Mouse (Mus musculus) urinary bladder, postnatal 25 days (tissue): ENCODE results near the gene Ppp1r9a.

ENCODE experiments used
- DNase-seq: peaks from one replicate; pipeline ENCODE4 v3.0.0; 2022; ENCODE audit warnings: low spot score

Ppp1r9a gene

DNA sequence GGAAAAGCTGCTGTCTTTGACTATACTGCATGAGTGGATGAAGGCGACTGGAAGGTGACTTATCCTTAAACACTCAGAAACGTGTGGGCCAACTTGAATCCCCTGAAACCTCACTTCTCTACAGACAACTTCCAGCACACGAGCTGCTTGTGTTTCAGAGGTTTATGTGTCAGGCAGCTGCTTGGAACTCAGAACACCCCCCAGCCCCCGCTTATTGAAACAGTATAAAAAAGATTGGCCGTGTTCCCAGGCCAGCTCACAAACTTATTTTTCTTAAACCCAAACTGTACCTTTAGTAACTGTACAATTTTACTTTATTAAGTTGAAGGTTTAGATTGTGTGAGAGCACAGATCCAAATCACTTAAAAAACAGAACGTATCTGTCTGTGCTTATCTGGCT lies 53.9 kb downstream of the Ppp1r9a start:
- no peak for DNase-seq

- no peak for DNase-seq
Observed at GRCm38 (mm10) chr6:4962197-4962596, 59.5 kb downstream of the Ppp1r9a start.

- no peak for DNase-seq
Observed at GRCm38 (mm10) chr6:4963049-4963448, 60.3 kb downstream of the Ppp1r9a start.

DNA sequence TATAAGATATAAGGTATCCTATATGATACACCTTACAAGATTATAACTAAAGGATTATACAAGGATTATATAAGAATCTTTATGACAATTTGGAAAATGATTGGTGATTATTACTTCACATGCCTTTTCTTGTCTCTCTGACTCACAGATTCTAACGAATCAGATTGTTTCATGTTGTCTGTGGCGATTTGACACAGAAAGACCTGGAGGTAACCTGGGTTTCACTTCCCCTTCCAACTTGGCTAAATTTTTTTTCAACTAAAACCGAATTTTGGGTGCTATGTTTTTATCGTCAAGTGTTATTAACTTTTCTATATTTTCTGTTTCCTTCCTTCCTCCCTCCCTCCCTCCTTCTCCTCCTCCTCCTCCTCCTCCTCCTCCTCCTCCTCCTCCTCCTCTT lies 64.5 kb downstream of the Ppp1r9a start:
- DNase-seq = no peak

- no peak for DNase-seq
Observed at GRCm38 (mm10) chr6:4971229-4971628, 68.5 kb downstream of the Ppp1r9a start.

GRCm38 (mm10) chr6:4972808-4973207 lies 70.1 kb downstream of the Ppp1r9a start:
- no peak for DNase-seq

GRCm38 (mm10) chr6:4973337-4973736 lies 70.6 kb downstream of the Ppp1r9a start:
- no peak for DNase-seq

- no peak for DNase-seq
Observed at GRCm38 (mm10) chr6:4977515-4977914, 74.8 kb downstream of the Ppp1r9a start.

DNA sequence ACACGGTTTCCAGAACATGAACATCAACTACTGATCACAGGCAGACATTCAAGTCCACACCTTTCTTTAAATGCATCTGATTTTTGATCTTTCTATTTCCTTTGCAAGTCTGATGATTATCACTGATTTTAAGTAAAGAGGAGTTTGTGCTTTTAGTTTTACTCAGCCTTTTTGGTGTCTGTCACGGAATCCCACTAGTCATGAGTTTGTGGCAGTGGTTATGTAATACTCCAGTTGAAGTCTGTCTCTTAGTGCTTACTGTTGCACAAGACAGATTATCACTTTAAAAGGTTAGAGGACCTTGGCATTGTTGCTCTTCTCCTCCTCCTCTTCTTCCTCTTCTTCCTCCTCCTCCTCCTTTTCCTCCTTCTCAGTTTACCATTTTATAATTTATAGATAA lies 75.5 kb downstream of the Ppp1r9a start:
- no peak for DNase-seq

DNA sequence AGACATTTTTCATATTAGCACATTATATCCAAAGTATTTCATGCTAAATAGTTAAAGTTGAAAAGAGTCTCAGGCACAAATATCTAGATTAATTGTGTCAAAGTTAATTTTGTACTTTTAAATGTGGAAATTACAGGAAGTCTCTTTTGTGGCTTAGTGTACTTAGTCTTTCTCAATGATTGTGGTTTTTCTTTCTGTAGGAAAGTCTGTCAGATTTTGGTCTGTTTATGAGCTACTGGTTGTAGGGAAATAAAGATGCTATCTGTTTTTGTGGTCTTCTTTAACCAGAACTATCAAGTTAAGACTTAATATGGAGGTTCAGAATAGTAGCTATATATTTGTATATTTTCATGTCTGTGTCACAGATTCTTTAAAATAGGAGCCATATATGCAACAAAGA lies 76.2 kb downstream of the Ppp1r9a start:
- no peak for DNase-seq

DNA sequence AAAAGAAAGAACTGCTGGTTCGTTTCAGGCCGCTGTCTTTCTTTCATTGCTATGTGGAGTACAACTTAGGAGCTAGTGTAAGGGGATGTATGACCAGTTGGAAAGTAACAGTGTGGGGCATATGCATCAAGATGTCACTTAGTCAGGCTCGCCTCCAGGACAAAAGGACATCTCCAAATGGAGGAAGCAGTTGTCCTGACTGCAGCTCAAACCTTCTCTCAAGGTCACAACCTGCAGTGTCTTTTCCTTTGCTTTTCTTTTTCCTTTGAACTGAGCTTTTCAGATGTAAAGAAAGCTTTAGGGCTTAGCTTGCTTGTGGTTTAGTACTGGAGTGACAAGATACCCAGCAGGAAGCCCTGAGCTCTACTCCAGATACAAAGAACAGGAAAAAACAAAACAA lies 77.4 kb downstream of the Ppp1r9a start:
- no peak for DNase-seq

- DNase-seq = no peak
Observed at GRCm38 (mm10) chr6:4982686-4983162, 80.0 kb downstream of the Ppp1r9a start.

DNA sequence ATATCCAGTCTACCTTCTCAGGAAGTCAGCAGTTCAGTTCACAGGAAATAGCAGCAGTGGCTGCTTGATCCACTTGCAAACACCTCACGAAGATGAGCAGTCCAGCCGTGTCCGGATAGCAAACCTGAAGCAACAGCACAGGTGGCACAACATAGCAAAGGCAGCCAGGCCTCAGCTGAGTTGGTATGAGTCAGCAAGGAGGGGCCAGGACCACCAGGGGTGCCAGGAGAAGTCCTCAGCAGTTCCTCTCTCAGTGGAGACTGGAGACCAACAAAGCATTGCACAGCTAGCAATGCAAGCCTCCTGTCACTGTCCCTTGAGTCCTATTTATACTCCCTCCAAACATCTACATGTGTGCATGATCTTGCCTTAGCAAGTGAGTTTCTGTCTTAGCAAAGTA lies 83.0 kb downstream of the Ppp1r9a start:
- DNase-seq = no peak

DNA sequence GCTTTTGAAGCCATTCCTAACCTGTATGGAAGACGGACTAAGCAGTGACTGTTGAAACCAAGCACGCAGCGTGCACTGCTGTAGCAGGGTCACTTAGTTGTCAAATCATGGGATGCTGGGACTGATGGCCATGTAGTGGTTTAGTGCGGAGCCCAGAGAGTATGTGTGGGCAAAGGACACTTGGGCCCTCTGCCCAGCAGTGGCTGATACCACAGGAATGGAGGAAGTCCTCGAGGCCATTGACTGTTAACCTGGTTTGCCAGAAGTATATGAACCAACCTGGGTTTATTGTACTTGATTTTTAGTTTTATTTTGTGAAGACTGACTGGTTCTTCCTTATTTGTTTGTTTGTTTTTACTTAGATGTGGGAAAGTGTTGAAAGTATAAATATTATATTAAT lies 84.4 kb downstream of the Ppp1r9a start:
- no peak for DNase-seq

DNA sequence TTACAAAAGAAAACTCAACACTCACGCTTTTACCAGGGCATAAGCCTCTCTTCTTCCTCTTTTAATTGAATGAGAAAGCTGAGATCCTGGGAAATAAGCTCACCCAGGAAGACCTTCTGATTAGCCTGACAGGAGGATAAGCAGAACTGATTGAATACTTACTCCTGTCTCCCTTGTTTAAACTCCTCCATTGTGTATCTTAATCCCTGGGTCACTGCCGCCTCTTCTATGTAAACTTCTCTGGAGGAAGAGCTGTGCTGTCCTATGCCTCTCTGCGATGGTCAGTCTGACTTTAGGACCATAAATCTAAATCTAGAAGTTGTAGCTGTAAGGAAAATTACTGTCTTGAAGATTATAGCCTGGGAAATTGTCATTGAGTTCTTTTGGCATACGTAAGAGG lies 86.0 kb downstream of the Ppp1r9a start:
- DNase-seq = no peak

GRCm38 (mm10) chr6:4992308-4992707 lies 89.6 kb downstream of the Ppp1r9a start:
- no peak for DNase-seq

- no peak for DNase-seq
Observed at GRCm38 (mm10) chr6:4993600-4994160, 91.0 kb downstream of the Ppp1r9a start.

DNA sequence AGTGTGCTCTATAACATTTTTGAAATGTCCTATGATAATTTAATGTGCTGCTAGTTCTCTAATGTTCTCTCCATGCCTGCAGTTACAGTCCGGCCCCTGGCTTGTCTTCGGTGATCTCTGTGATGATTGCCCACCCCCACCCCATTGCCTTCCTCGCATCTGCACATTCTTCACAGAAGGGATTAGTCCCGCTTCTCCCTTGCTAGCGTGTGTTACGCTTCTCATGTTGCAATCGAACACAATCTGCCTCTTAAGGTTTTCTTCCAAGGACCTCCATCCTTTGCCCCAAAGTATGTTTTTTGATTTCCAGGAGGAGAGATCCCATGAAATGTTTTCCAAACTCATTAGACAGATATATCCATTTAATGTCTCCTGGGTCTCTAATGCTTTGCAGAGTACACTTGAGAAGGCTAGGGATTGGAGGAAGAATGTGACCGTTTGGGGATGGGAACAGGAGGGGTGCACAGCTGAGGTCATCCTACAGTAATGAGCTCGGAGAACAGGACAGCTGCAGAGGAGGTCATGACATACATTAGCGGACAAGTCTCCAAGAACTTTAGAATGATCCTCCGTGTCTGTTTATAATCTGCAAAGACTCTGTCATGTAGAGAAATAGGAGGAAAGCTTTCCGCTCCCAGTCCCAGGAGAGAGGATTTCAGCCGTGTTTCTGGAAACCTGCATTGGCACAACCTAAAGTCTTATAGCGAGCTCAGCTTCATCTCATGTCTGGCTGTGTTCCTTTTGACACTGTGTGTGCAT lies 91.6 kb downstream of the Ppp1r9a start:
- DNase-seq = no peak

DNA sequence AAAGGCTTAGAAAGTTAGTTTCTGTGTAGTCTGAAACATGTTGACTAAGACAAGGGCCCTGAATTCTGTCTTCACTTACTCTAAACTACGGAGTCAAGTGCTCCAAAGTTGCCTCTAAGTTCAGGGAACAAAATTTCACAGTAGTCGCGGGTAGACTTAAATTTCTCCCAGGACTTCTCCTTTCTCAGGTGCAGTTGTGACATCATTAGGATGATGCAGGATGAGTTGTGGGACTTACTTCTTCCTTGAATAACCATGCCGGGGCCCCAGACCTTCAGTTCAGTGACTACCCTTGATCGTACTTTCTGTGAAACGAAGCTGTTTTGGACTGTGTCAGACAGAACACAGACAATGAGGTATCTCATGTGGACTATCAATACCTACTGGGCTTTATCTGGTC lies 94.9 kb downstream of the Ppp1r9a start:
- no peak for DNase-seq

DNA sequence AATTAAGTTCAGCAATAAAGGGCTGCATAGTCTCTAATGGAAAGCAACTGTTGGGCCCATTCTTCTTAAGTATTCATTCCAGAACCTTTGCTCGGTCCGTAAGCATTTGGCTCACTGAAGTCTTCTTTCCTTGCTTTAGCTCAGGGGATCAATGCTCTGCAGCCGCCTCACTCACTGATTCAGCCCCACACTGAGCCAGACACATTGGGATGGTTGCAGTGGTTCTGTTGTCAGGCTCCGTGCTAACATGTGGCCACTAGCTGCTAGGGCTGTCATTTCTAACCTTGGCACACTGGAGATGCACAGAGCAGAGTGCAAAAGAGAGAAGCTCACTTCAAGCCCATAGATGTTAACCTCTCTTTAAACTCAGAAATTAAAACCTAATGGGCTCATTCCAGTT lies 96.2 kb downstream of the Ppp1r9a start:
- no peak for DNase-seq

DNA sequence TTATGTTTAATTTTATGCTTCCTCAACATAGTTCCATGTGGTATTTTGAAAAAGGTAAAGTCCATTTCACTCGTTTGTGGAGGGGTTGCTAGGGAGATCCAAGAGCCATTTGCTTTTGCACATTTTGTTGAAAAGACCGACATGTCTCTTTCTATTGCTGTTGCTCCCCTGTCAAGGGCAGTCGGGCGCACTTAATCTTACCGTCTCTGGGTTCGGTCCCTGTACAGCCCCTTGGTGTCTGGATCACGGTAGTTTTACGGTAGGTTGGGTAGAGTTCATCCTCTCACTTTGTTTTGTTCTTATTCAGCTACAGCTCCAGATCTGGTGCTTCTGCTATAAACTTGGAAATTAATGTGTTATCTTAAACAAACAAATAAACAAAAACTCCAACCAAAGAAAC lies 98.1 kb downstream of the Ppp1r9a start:
- DNase-seq = no peak

- DNase-seq = peak; percentile 10
Observed at GRCm38 (mm10) chr6:5005491-5006275, 103.0 kb downstream of the Ppp1r9a start.

GRCm38 (mm10) chr6:5006283-5006946 lies 103.7 kb downstream of the Ppp1r9a start:
- no peak for DNase-seq
